Mouse (Mus musculus) heart, embryonic 16.5 days (tissue): ENCODE measurements at regions not wholly inside any gene's neighbourhood (a gene's known extent, or its start where the extent isn't known, plus 50 kb on each side); places are given as distances from the start of the nearest gene placed in this dataset.
"Not testable (repeated sequence)": the region's sequence is repeated elsewhere in the genome, so short reads cannot be mapped to it uniquely, and the experiment has no call there.

Experiments
- ATAC-seq: fragments of 200-750 bp; cut with Nextera tagmentation; replicated peaks from 2 replicates; pipeline ENCODE4 v1.8.0; 2017; ENCODE audit warnings: moderate number of reproducible peaks; ENCODE audit not compliant: insufficient read depth, low FRiP score; ENCODE audit errors: extremely low read depth
- H3K27ac ChIP-seq: fragments of 300-500 bp; sonication (generic); 2 replicates; pipeline ENCODE4 v1.5.1; 2014; ENCODE audit warnings: mild to moderate bottlenecking, low read length, control low read depth, moderate library complexity
- H3K27me3 ChIP-seq: fragments of 300-500 bp; sonication (generic); 2 replicates; pipeline ENCODE4 v1.6.1; 2014; ENCODE audit warnings: low read length, mixed read lengths; ENCODE audit not compliant: control insufficient read depth, insufficient read depth
- H3K36me3 ChIP-seq: fragments of 300-500 bp; sonication (generic); 2 replicates; pipeline ENCODE4 v1.6.1; 2014; ENCODE audit not compliant: control insufficient read depth, insufficient read depth
- H3K4me1 ChIP-seq: fragments of 300-500 bp; sonication (generic); 2 replicates; pipeline ENCODE4 v1.6.1; 2014; ENCODE audit warnings: low read length, mixed read lengths; ENCODE audit not compliant: control insufficient read depth, insufficient read depth
- H3K4me2 ChIP-seq: fragments of 300-500 bp; sonication (generic); 2 replicates; pipeline ENCODE4 v1.6.1; 2014; ENCODE audit warnings: low read depth, mild to moderate bottlenecking, control low read depth, low read length
- H3K4me3 ChIP-seq: fragments of 300-500 bp; sonication (generic); 2 replicates; pipeline ENCODE4 v1.5.1; 2014; ENCODE audit warnings: mild to moderate bottlenecking, control low read depth, low read length
- H3K9ac ChIP-seq: fragments of 300-500 bp; sonication (generic); 2 replicates; pipeline ENCODE4 v1.6.1; 2014; ENCODE audit warnings: low read length, control low read depth
- H3K9me3 ChIP-seq: fragments of 300-500 bp; sonication (generic); replicated peaks from 2 replicates; pipeline ENCODE4 v1.6.1; 2016; ENCODE audit warnings: low read length; ENCODE audit not compliant: control insufficient read depth
- WGBS: fragments of 180-500 bp; shearing (Covaris S2); extraction: QIAGEN DNeasy Blood & Tissue Kit; methylation state at CpG from one replicate; pipeline ENCODE4 v1.1.7; 2014; 5-methylcytosine and 5-hydroxymethylcytosine counted together

DNA sequence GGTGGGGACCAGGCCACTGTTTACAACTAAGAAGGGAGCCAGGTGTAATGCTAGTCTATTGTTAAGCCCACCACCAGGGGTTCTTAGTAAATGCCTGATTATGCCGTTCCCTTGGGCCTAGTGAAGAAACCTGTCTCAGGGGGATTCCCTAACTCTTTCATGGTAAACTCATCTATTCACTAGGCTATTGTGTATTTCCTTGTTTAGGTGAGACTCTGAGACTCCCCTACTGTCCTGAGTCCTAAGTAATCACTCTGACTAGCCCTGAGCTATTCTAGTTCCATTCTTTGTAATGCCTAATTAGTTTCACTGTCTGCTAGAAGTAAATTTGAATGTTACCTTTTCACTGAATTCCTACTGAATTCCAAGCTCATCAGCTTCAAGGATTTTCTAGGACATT, 545.3 kb upstream of the Gje1 start:
- 73% methylated on average over 1 of the region's 1 CpGs for WGBS
- not testable (repeated sequence) for ATAC-seq, H3K27ac ChIP-seq, H3K4me1 ChIP-seq, H3K9ac ChIP-seq, H3K9me3 ChIP-seq, H3K36me3 ChIP-seq, H3K27me3 ChIP-seq, H3K4me2 ChIP-seq, H3K4me3 ChIP-seq

DNA sequence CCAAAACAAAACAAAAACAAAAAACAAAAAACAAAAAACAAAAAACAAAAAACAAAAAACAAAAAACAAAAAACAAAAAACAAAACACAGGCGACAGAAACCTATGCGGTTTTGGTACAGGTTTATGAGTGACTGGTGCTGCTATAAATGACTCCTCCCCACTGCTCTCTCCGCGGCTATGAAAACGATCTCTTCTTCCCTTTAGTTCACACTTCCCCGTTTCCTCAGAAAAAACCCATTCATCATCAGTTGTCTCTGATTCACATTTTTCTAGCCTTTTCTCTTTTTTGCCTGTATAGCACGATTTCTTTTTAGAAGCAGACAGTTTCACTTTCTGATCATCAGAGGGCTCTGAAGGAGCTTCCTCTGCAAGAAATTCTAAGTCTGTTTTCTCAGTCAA, 544.3 kb upstream of the Gje1 start:
- not testable (repeated sequence) for H3K9ac ChIP-seq, H3K4me1 ChIP-seq, H3K9me3 ChIP-seq, H3K36me3 ChIP-seq, H3K27me3 ChIP-seq, H3K27ac ChIP-seq, H3K4me3 ChIP-seq, ATAC-seq, H3K4me2 ChIP-seq
- WGBS: 74% methylated on average over 7 of the region's 7 CpGs

DNA sequence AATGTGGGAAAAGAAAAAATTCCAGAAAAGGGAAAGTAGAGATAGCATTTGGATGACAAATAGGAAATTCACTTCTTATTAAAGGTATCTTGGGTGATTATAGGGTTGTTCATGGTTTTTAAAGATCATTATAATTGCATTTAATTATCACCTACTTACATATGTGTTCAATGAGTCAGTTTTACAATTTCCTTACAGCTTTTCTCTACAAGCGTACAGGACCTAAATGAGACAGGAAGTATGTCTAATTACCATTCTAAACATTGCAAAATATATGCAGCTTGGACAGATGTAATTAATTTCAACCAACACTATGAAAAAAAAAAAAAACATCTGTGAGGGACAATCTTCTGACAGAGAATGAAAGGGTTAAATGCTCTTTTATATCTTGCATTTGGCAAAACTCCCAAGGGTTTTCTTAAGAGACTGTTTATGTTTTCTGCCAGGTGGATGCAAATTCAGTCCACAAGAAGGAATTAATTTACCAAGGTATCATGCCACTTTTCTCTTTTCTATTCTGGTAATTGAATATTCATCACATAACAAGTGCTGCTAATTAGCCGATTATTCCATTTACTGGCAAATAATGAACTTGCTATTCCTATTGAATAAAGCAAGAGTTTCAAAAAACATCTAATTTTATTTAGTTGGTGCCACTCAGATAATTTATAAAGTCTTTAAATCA, 531.5 kb upstream of the Gje1 start:
- Histone ChIP-seq H3K4me1 (no peaks in the 10 kb centered on the region), H3K9ac (no peak overlapping the region), H3K4me3 (no peak overlapping the region), H3K27ac (no peak overlapping the region), H3K36me3 (no peaks in the 10 kb centered on the region), H3K9me3 (no peaks in the 10 kb centered on the region), H3K27me3 (no peaks in the 10 kb centered on the region), H3K4me2 (no peak overlapping the region)
- 78% methylated on average over 2 of the region's 2 CpGs for WGBS
- no peak for ATAC-seq

DNA sequence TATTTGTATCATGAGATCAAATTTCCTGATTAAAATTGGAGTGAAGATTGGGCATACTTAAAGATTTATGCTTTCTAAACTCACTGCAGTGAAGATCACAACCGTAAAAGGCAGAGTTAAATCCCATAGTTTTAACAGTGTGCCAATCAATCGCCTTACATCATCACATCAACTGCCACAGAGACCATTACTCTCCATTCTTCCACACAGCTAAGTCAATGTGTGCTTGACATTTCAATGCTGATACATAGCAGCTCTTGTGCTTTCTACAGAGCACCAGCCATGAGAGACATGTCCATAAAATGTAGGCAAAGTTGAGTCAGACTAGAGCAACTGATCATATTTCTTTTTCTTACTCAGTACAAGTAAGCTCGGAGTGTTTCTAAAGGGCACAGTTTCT, 530.9 kb upstream of the Gje1 start:
- Histone ChIP-seq H3K4me1 (no peaks in the 10 kb centered on the region), H3K9me3 (no peaks in the 10 kb centered on the region), H3K4me3 (no peak overlapping the region), H3K27ac (no peak overlapping the region), H3K27me3 (no peaks in the 10 kb centered on the region), H3K4me2 (no peak overlapping the region), H3K36me3 (no peaks in the 10 kb centered on the region), H3K9ac (no peak overlapping the region)
- 88% methylated on average over 3 of the region's 3 CpGs for WGBS
- ATAC-seq: no peak

GRCm38 (mm10) chr10:15244376-15245262, 526.6 kb upstream of the Gje1 start:
- no peaks in the 10 kb centered on the region for H3K9me3 ChIP-seq
- H3K36me3 ChIP-seq: no peaks in the 10 kb centered on the region
- no peak overlapping the region for H3K27ac ChIP-seq
- no peak overlapping the region for H3K4me3 ChIP-seq
- no peak for ATAC-seq
- WGBS: 58% methylated on average over 6 of the region's 6 CpGs
- no peaks in the 10 kb centered on the region for H3K4me1 ChIP-seq
- no peaks in the 10 kb centered on the region for H3K27me3 ChIP-seq
- H3K9ac ChIP-seq: no peak overlapping the region
- no peak overlapping the region for H3K4me2 ChIP-seq

- 52% methylated on average over 2 of the region's 2 CpGs for WGBS
- ATAC-seq: no peak
- H3K27ac ChIP-seq: no peak overlapping the region
- H3K4me2 ChIP-seq: no peak overlapping the region
- no peaks in the 10 kb centered on the region for H3K27me3 ChIP-seq
- no peaks in the 10 kb centered on the region for H3K36me3 ChIP-seq
- H3K4me1 ChIP-seq: no peaks in the 10 kb centered on the region
- H3K9ac ChIP-seq: no peak overlapping the region
- no peaks in the 10 kb centered on the region for H3K9me3 ChIP-seq
- H3K4me3 ChIP-seq: no peak overlapping the region
Measured at GRCm38 (mm10) chr10:15243460-15243859, 525.4 kb upstream of the Gje1 start.

DNA sequence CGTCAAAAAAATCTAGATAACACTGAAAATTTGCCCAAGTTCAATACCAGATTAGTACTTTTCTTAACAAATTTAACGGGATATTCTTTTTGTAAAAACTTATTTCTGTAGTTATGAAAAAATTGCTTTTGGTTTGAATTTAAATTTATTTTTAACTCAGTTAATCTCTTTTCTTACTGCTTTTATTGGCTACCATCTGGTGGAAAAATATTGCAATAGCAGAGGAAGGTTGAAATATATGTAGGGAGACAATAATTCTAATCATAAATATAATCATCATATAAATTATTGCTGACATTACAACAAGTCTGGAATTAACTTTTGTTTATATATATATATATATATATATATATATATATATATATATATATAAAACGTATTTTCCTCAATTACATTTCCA, 500.9 kb upstream of the Gje1 start:
- H3K36me3 ChIP-seq: no peaks in the 10 kb centered on the region
- no peak overlapping the region for H3K4me3 ChIP-seq
- no peak overlapping the region for H3K4me2 ChIP-seq
- 69% methylated on average over 3 of the region's 3 CpGs for WGBS
- no peak overlapping the region for H3K27ac ChIP-seq
- no peaks in the 10 kb centered on the region for H3K27me3 ChIP-seq
- no peaks in the 10 kb centered on the region for H3K9me3 ChIP-seq
- H3K9ac ChIP-seq: no peak overlapping the region
- H3K4me1 ChIP-seq: no peaks in the 10 kb centered on the region
- no peak for ATAC-seq

DNA sequence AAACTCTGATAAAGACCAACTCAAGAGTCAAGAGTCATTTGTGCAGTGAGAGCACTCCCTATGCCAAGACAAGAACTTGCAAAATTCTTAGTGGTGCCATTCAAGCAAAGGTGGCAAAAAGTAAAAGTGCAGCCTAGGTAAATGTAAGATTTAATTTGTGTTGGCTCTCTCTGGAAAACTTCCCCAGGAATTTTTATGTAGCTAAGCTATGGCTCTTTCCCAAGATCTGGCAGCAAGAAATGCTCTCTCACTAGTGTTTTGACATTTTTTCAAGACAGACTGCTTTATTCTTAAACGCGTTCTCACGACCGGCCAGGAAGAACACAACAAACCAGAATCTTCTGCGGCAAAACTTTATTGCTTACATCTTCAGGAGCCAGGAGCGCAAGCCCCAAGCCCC, 461.6 kb upstream of the Gje1 start:
- Histone ChIP-seq H3K4me3 (no peak overlapping the region), H3K9me3 (no peaks in the 10 kb centered on the region), H3K27ac (no peak overlapping the region), H3K27me3 (no peaks in the 10 kb centered on the region), H3K4me2 (no peak overlapping the region), H3K36me3 (no peaks in the 10 kb centered on the region), H3K4me1 (no peaks in the 10 kb centered on the region), H3K9ac (no peak overlapping the region)
- WGBS: 92% methylated on average over 6 of the region's 6 CpGs
- no peak for ATAC-seq

DNA sequence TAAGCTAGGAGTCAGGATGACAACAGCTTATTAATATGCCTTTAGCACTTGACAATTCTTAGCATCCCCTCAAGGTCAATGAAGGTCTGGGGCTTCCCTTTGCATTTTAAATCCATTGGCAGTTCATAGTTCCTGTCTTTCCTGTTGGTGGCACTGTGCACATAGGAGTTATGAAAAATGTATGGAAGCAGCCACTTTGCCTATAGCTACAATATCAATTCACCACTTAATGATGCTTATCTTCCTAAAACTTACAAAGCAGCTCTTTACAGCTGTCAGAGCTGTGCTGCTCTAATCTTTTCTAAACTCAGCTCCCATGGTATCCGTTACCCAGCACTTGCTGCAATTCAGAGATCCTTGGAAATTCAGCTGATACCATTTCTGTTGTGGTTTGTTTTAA, 456.4 kb upstream of the Gje1 start:
- H3K9me3 ChIP-seq: no peaks in the 10 kb centered on the region
- H3K9ac ChIP-seq: no peak overlapping the region
- no peak overlapping the region for H3K4me2 ChIP-seq
- no peak overlapping the region for H3K27ac ChIP-seq
- no peak for ATAC-seq
- no peaks in the 10 kb centered on the region for H3K36me3 ChIP-seq
- H3K4me1 ChIP-seq: no peaks in the 10 kb centered on the region
- H3K4me3 ChIP-seq: no peak overlapping the region
- WGBS: 48% methylated on average over 1 of the region's 1 CpGs
- no peaks in the 10 kb centered on the region for H3K27me3 ChIP-seq
